Mouse (Mus musculus) CH12.LX (cell line): Measurements from ENCODE around the gene Btla. TPM values are rescaled to one million over a fixed set of nuclear protein-coding genes. Genes with fewer than 3 reads are reported as not detected.

Source experiments
- DNase-seq: peaks from one replicate; pipeline ENCODE4 v3.0.0-alpha.2; 2013; ENCODE audit errors: extremely low read depth
- H3K27ac ChIP-seq: 2 replicates; pipeline ENCODE4 v1.5.1; 2012; ENCODE audit warnings: low read depth, mild to moderate bottlenecking, control low read depth, moderate library complexity; ENCODE audit not compliant: insufficient read depth
- H3K27me3 ChIP-seq: replicated peaks from 2 replicates; pipeline ENCODE3; 2012; ENCODE audit warnings: inconsistent platforms
- H3K36me3 ChIP-seq, 2 experiments: replicated peaks in 1 of 2; 2 replicates each; pipeline versions ENCODE3 to v1.6.1; 2012; ENCODE audit warnings: inconsistent platforms in 1 of 2, low read length in 1 of 2, mild to moderate bottlenecking in 1 of 2, mixed read lengths in 1 of 2, moderate library complexity in 1 of 2; ENCODE audit not compliant: control insufficient read depth in 1 of 2, insufficient read depth in 1 of 2
- H3K4me1 ChIP-seq, 2 experiments: 2 replicates each; pipeline ENCODE4 v1.6.1; 2012; ENCODE audit warnings: inconsistent platforms in 1 of 2, moderate library complexity in 1 of 2; ENCODE audit not compliant: insufficient read depth in 2 of 2, control insufficient read depth in 1 of 2
- H3K4me2 ChIP-seq: 2 replicates; pipeline ENCODE4 v1.6.1; 2012; ENCODE audit warnings: low read depth, mild to moderate bottlenecking, control low read depth; ENCODE audit not compliant: poor library complexity, insufficient read depth, severe bottlenecking
- H3K4me3 ChIP-seq, 3 experiments: fragments of 150-350 bp in 1 of 3; sonication (generic) in 1 of 3; replicated peaks in 1 of 3; 2 replicates each; pipeline versions ENCODE3 to v1.5.1; 2011 to 2012; ENCODE audit warnings: low read depth in 2 of 3, low read length in 2 of 3, mild to moderate bottlenecking in 2 of 3, moderate library complexity in 2 of 3, control low read depth in 1 of 3, improper control_type of control experiment in 1 of 3, inconsistent platforms in 1 of 3, mixed read lengths in 1 of 3; ENCODE audit not compliant: poor library complexity in 1 of 3
- H3K79me2 ChIP-seq: replicated peaks from 2 replicates; pipeline ENCODE4 v1.6.1; 2012; ENCODE audit warnings: mild to moderate bottlenecking, moderate library complexity; ENCODE audit not compliant: control insufficient read depth, poor library complexity, insufficient read depth, severe bottlenecking; ENCODE audit errors: extremely low read depth
- H3K9ac ChIP-seq: 2 replicates; pipeline ENCODE4 v1.6.1; 2012; ENCODE audit warnings: low read depth, mild to moderate bottlenecking, control low read depth, moderate library complexity; ENCODE audit not compliant: insufficient read depth
- H3K9me3 ChIP-seq: replicated peaks from 2 replicates; pipeline ENCODE3; 2012; ENCODE audit warnings: low read length, inconsistent platforms, mixed read lengths
- BHLHE40 ChIP-seq: IDR thresholded peaks from 2 replicates; pipeline ENCODE4 v1.6.1; 2011; ENCODE audit warnings: mild to moderate bottlenecking, low read depth, low read length, improper control_type of control experiment
- CHD2 ChIP-seq: IDR thresholded peaks from 2 replicates; pipeline ENCODE4 v1.6.1; 2011; ENCODE audit warnings: low read length, improper control_type of control experiment
- CTCF ChIP-seq, 2 experiments: IDR thresholded peaks in 1 of 2; conservative IDR thresholded peaks in 1 of 2; 2 replicates each; pipeline ENCODE4 v1.5.1; 2011 to 2012; ENCODE audit warnings: low read depth in 2 of 2, low read length in 2 of 2, improper control_type of control experiment in 1 of 2, inconsistent platforms in 1 of 2, mild to moderate bottlenecking in 1 of 2, moderate library complexity in 1 of 2
- ETS1 ChIP-seq: conservative IDR thresholded peaks from 2 replicates; pipeline ENCODE4 v1.6.1; 2012; ENCODE audit warnings: low read depth, mild to moderate bottlenecking, inconsistent platforms, low read length, improper control_type of control experiment, moderate library complexity
- GABPA ChIP-seq: IDR thresholded peaks from 2 replicates; pipeline ENCODE4 v1.6.1; 2012; ENCODE audit warnings: low read depth, low read length, improper control_type of control experiment, inconsistent platforms; ENCODE audit not compliant: insufficient replicate concordance
- IRF4 ChIP-seq: IDR thresholded peaks from 2 replicates; pipeline ENCODE4 v1.6.1; 2014; ENCODE audit warnings: low read depth, mild to moderate bottlenecking, inconsistent platforms, low read length, improper control_type of control experiment
- JUN ChIP-seq: IDR thresholded peaks from 2 replicates; pipeline ENCODE4 v1.6.1; 2011; ENCODE audit warnings: low read depth, mild to moderate bottlenecking, low read length, improper control_type of control experiment, moderate library complexity; ENCODE audit not compliant: insufficient read depth
- JUND ChIP-seq: conservative IDR thresholded peaks from 2 replicates; pipeline ENCODE4 v1.6.1; 2011; ENCODE audit warnings: low read depth, low read length, improper control_type of control experiment
- MAX ChIP-seq: IDR thresholded peaks from 2 replicates; pipeline ENCODE4 v1.6.1; 2011; ENCODE audit warnings: low read length, improper control_type of control experiment
- MAZ ChIP-seq: IDR thresholded peaks from 2 replicates; pipeline ENCODE4 v1.6.1; 2012; ENCODE audit warnings: low read depth, mild to moderate bottlenecking, inconsistent platforms, low read length, improper control_type of control experiment, moderate library complexity
- MYC ChIP-seq: IDR thresholded peaks from 2 replicates; pipeline ENCODE4 v1.6.1; 2011; ENCODE audit warnings: low read depth, mild to moderate bottlenecking, improper control_type of control experiment, low read length
- NELFE ChIP-seq: IDR thresholded peaks from 2 replicates; pipeline ENCODE4 v1.6.1; 2011; ENCODE audit warnings: low read depth, low read length, improper control_type of control experiment
- POLR2AphosphoS2 ChIP-seq: IDR thresholded peaks from 2 replicates; pipeline ENCODE4 v1.6.1; 2011; ENCODE audit warnings: low read depth, low read length, improper control_type of control experiment
- RAD21 ChIP-seq: IDR thresholded peaks from 2 replicates; pipeline ENCODE4 v1.6.1; 2011; ENCODE audit warnings: low read depth, mild to moderate bottlenecking, low read length, improper control_type of control experiment, moderate library complexity
- SIN3A ChIP-seq: IDR thresholded peaks from 2 replicates; pipeline ENCODE4 v1.6.1; 2012; ENCODE audit warnings: low read length, improper control_type of control experiment, inconsistent platforms
- SMC3 ChIP-seq: IDR thresholded peaks from 2 replicates; pipeline ENCODE4 v1.6.1; 2011; ENCODE audit warnings: low read depth, low read length, improper control_type of control experiment
- TBP ChIP-seq: conservative IDR thresholded peaks from 2 replicates; pipeline ENCODE4 v1.6.1; 2011; ENCODE audit warnings: low read depth, low read length, improper control_type of control experiment
- TCF12 ChIP-seq: IDR thresholded peaks from 2 replicates; pipeline ENCODE4 v1.6.1; 2014; ENCODE audit warnings: low read depth, mild to moderate bottlenecking, inconsistent platforms, low read length, improper control_type of control experiment
- UBTF ChIP-seq: IDR thresholded peaks from 2 replicates; pipeline ENCODE4 v1.6.1; 2012; ENCODE audit warnings: low read depth, mild to moderate bottlenecking, inconsistent platforms, low read length, improper control_type of control experiment, moderate library complexity
- ZKSCAN1 ChIP-seq: IDR thresholded peaks from 2 replicates; pipeline ENCODE4 v1.6.1; 2012; ENCODE audit warnings: low read depth, inconsistent platforms, low read length, improper control_type of control experiment, borderline replicate concordance
- ZMIZ1 ChIP-seq: IDR thresholded peaks from 2 replicates; pipeline ENCODE4 v1.6.1; 2012; ENCODE audit warnings: low read depth, mild to moderate bottlenecking, inconsistent platforms, low read length, improper control_type of control experiment
- dilution Hi-C: fragments of 300-500 bp; cut with MboI; formaldehyde crosslinking; loops from 2 replicates; pipeline ENCODE4 v1.14.3; 2020; ENCODE audit warnings: low sequenced_read_pairs; ENCODE audit not compliant: extremely low pct_unique_long_range_greater_than_20kb, extremely low pct_ligation_motif_present
- in situ Hi-C: fragments of 300-500 bp; cut with MboI; formaldehyde crosslinking; loops from 3 replicates; pipeline ENCODE4 v1.14.3; 2019; ENCODE audit warnings: low sequenced_read_pairs, low pct_ligation_motif_present, low pct_unique_long_range_greater_than_20kb, mixed read lengths
- polyA plus RNA-seq: library from polyadenylated mRNA; unstranded; fragments of >175 nt; gene quantifications from 2 replicates; pipeline ENCODE4 v1.2.1, GENCODE M21; 2012; ENCODE audit warnings: low read depth; ENCODE audit not compliant: insufficient read length
- total RNA-seq, 2 experiments: library from RNA; depleted of rRNA; stranded (reverse); fragments of 300-350 nt in 1 of 2; fragments of >200 nt in 1 of 2; gene quantifications; 2 replicates each; pipeline ENCODE4 v1.2.3; 2012 to 2014

Btla gene
- total and polyA plus RNA-seq, 3 experiments, result 5.9 to 37.7 (median 25.5) TPM

GRCm38 (mm10) chr16:45181824-45182223 lies 42.3 kb upstream of the Btla start:
- no peak overlapping the region for H3K4me3 ChIP-seq
- dilution Hi-C loops (no loop called here), in situ Hi-C loops (no loop called here)
- no peak overlapping the region for H3K4me2 ChIP-seq
- no peak overlapping the region for H3K27ac ChIP-seq
- H3K9ac ChIP-seq, result no peak overlapping the region
- H3K27me3 ChIP-seq, result no peaks in the 10 kb centered on the region
- no peak for TF ChIP-seq GABPA
- no peak for TF ChIP-seq SIN3A
- no peak for TF ChIP-seq MAZ
- no peak for TF ChIP-seq TCF12
- TF ChIP-seq NELFE, result no peak
- no peak for TF ChIP-seq ZKSCAN1
- TF ChIP-seq IRF4, result no peak
- no peak for TF ChIP-seq ETS1
- TF ChIP-seq TBP, result no peak
- no peak for TF ChIP-seq JUN
- no peak for TF ChIP-seq JUND
- TF ChIP-seq POLR2AphosphoS2, result no peak
- TF ChIP-seq CHD2, result no peak
- TF ChIP-seq UBTF, result no peak
- TF ChIP-seq CTCF (conservative IDR thresholded peaks at IDR 0.05 in 1 of 2, IDR thresholded peaks at IDR 0.05 in 1 of 2; ENCODE audit: low read depth in 2 of 2, low read length in 2 of 2), result no peak
- TF ChIP-seq ZMIZ1, result no peak
- TF ChIP-seq MAX, result no peak
- H3K36me3 ChIP-seq, result peaks cover 20 to 55% of the 10 kb centered on the region in 2 experiments
- H3K9me3 ChIP-seq, result no peaks in the 10 kb centered on the region
- no peaks in the 10 kb centered on the region for H3K79me2 ChIP-seq
- no peak for DNase-seq
- peaks cover 0 to 12% of the 10 kb centered on the region in 2 experiments; a peak in 1 of 4 replicates for H3K4me1 ChIP-seq

- Histone ChIP-seq H3K4me1 (no peaks in the 10 kb centered on the region), H3K27ac (no peak overlapping the region), H3K4me2 (no peak overlapping the region), H3K9ac (no peak overlapping the region), H3K9me3 (no peaks in the 10 kb centered on the region), H3K79me2 (no peaks in the 10 kb centered on the region), H3K27me3 (no peaks in the 10 kb centered on the region), H3K36me3 (peaks cover 12 to 16% of the 10 kb centered on the region in 2 experiments), H3K4me3 (no peak overlapping the region)
- dilution Hi-C loops (no loop called here), in situ Hi-C loops (loop anchor here (10.0 kb wide), 1 partner anchor 222 kb away; no protein-coding TSS in a partner anchor)
- TF ChIP-seq NELFE (no peak), BHLHE40 (peak; percentile 77), RAD21 (peak; percentile 61), IRF4 (no peak), MYC (0 out of 2 replicates have a peak, but pooled peaks have one; percentile 33), CTCF (conservative IDR thresholded peaks at IDR 0.05 in 1 of 2, IDR thresholded peaks at IDR 0.05 in 1 of 2; ENCODE audit: low read depth in 2 of 2, low read length in 2 of 2) (peak; percentile 85 to 99), SMC3 (peak; percentile 81)
- DNase-seq, result peak; percentile 90
Observed at GRCm38 (mm10) chr16:45192613-45193012, 31.5 kb upstream of the Btla start.
